Mouse (Mus musculus) retina, postnatal 7 days (tissue): ENCODE measurements at regions not wholly inside any gene's neighbourhood (a gene's known extent, or its start where the extent isn't known, plus 50 kb on each side); places are given as distances from the start of the nearest gene placed in this dataset.

ENCODE experiments used
- DNase-seq: peaks from one replicate; pipeline ENCODE4 v3.0.0-alpha.2; 2012; ENCODE audit warnings: low read depth, low spot score

- no peak for DNase-seq
Observed at GRCm38 (mm10) chr16:29790064-29790463, 210.9 kb downstream of the Opa1 start.

DNA sequence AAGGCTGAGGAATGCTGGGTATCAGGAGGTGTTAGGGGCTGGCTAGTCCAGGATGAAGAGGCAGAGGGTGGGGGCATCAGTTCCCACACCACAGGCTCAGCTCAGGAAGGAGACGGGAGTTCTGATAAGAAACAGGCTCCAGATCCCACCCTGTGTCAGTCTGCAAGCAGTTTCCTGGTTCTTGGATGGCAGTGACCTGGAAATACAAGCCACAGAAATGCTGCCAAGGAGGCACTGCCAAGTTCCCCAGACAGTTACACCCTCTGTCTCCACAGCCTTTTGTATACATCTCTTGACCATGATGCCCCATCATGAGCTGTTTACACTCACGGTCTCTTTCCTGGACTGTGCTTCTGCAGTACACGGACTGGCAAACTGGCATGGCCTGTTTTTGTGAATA, 220.1 kb downstream of the Opa1 start:
- DNase-seq, result no peak

DNA sequence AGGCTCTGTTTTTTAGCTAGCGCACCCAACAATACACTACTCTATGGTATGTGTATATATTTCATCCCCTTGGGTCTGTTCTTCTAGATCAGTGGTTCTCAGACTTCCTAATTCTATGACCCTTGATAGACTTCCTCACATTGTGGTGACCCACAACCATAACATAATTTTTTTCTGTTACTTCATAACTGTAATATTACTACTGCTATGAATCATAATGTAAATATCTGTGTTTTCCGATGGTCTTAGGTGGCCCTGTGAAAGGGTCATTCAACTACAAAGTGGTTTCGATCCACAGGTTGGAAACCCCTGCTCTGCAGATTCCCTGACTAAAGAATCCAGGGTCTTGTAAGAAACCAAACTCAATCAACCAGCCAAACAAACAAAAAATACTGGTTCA, 220.8 kb downstream of the Opa1 start:
- DNase-seq, result no peak

- DNase-seq, result no peak
Observed at GRCm38 (mm10) chr16:29800457-29800856, 221.3 kb downstream of the Opa1 start.

DNA sequence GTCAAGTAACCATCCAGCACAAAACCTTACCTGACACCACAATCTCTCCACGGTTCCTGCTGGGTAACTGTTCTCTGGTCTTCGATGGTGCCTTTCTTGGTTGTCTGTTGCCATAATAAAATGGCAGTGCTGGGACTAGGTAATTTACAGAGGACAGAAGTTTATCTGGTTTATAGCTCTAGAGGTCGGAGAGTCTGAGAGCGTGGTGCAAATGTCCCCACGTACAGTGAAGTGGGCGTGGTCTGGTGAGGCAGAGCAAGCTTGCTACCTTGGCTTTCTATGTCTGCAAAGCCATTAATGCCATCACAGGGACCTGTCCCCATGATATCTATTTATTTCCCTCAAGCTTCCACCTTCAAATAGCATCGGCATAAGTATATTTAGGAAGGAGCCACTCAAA, 223.0 kb downstream of the Opa1 start:
- no peak for DNase-seq

DNA sequence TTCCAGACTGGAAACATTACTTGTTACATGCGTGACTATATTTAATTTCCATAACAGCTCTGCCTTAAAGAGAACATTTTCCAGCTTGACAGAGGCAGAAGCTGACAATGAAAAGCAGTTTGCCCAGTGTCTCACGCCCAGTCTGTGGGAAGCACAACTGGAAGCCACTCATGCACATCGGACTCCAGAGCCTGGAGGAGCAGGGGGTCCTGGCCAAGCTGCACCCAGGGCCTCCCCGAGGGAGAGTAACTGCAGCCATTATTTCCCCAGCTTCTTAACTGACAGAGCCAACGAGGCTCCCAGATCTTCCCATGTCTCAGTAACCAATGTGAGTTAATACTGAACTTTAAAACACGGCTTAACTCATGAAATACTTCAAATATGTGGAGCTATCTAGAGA, 223.5 kb downstream of the Opa1 start:
- no peak for DNase-seq

DNA sequence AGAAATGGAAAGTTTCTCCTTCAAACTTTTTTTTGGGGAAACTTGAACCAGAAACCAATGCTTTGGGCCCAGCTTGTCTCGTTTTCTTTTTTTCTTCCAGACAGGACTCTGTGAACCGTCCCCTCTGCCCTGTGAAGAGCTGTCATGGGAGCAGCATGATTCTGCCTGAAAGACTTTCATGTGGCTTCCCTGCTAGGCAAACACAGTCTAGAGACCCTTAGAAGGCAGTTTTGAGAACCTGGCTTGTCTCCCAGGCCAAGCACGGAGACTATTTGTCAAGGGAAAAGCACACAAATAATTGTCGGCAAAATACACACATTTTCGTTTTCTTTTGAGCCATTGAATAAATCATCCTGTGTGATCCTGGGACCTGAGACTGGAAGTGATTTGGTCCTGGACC, 228.7 kb downstream of the Opa1 start:
- no peak for DNase-seq

- DNase-seq, result no peak
Observed at GRCm38 (mm10) chr16:29808851-29809250, 229.7 kb downstream of the Opa1 start.

GRCm38 (mm10) chr16:29813411-29814038, 234.4 kb downstream of the Opa1 start:
- DNase-seq, result peak; percentile 19

DNA sequence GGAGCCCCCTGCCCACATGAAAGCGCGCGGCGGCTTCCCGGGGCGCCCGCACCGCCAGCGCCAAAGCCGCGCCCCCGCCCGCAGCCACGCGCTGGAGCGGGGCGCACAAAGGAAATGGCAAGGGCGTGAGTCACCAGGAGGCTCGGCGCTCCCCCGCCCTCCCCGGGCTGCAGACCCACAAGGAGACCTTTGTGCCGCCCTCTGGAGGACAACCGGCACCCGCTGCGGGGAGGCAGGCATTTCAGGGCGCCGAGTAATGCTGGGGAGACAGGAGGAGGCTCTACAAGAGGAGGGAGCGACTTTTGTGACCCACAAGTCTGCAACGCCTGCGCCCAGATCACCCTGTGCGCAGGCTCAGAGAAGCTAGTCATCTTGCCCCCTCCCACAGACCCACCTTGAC, 234.9 kb downstream of the Opa1 start:
- peak; percentile 56 for DNase-seq

DNA sequence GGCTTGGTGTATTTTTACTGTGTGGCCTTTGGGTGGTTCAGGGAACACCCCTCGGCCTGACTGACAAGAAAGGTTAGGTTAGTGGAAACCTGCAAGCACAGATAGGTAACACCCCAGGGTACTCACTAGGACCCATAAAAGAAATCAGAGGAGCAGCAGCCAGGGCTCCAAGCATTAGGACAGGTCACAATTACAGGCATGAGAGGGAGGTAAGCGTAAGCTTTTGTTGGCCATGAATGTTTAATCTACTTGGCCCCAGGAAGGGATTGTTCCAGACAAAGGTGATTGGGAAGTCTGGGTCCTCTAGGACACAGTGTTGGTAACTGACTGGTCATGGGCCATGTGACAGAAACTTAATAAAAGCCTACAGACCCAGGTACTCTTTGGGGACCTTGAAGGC, 235.5 kb downstream of the Opa1 start:
- no peak for DNase-seq

- DNase-seq, result no peak
Observed at GRCm38 (mm10) chr16:29815200-29815599, 236.1 kb downstream of the Opa1 start.

DNA sequence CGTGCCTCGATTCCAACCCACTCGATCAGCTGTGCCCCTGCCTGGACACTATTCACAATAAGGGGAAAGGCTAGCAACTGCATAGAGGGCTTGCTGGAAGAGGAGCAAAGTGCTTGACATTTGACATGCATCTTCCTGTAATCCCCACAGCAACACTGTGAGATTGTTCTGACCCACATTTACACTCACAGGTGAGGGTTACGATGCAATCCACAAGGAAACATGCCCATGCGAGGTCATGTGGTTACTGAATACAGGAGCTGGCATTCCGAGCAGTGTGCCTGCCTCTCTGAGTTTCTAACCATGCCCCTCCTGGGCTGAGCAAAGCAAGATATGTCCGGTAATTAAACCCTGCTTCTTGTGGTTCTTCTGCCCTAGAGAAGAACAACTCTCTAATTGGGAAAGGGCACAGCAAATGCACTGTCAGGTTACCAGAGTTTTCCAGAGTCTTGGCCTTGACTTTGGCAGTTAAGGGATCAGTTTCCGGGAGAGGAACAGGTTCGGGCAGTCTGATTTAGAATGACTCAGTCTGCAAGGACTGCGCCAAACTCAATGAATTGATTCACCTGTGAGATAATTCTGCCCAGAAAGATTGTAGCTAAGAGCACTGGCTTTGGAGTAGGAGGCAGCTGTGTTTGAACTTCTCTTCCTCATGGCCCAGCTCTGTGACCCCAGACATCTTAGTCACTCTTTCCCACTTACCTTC, 236.7 kb downstream of the Opa1 start:
- no peak for DNase-seq

DNA sequence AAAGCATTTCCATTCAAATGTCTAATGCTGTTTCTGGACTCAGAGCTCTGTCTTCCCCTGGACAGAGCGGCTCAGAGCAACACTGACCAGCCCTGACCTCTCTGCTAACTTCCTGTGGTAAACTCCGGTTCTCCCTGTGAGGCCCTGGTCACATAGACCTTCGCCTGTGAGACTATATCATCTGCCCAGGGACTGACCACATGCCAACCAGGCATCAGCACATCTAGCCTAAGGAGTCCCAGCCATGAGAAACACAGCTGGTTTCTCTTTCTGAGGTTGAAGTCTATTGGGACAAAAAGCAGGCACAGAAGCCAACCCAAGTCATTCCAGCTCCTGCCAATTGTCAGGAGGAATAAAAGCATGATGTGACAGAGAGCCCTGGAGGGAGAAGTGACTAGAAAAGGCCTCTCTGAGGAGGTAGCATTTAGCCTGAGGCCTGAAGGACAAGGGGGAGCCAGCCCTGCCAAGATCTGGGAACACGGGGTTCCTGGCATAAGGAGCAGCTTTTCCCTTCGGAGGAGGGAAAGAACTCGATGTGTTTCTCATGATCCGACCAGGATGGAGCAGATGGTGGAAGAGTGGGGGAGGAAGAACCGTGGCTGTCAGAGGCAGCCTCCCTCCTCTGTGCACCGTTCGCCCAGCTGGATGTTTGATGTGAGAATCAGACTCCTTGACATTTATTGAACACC, 237.7 kb downstream of the Opa1 start:
- DNase-seq, result no peak

GRCm38 (mm10) chr16:29818807-29819440, 239.8 kb downstream of the Opa1 start:
- DNase-seq, result no peak

GRCm38 (mm10) chr16:29820704-29821103, 241.6 kb downstream of the Opa1 start:
- DNase-seq, result no peak

GRCm38 (mm10) chr16:29822110-29822509, 242.1 kb upstream of the Hes1 start:
- DNase-seq, result no peak

DNA sequence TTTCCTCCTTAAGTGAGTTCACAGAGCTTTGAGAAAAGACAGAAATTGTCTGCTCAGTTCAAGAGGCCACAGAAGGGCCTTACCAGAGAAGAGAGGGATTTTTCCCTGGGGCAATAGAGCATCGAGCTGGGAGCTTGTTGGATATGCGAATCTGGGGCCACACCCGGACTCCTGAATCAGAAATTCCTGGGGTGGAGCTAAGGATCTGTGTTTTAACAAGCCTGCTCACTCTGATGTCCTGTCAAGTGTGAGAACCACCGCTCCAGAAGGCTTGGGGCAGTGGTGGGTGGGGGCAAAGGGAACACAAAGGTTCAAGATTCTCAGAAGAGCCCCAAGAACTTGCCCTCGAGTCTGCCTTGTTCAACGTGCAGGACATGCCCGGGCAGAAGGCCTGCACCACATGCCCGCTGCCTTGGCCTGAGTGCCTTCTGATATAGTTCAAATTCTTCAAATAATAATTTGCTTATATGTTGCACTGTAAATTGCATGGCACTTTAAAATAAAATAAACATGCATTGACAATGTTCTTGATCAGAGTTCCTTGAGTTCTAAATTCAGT, 241.3 kb upstream of the Hes1 start:
- DNase-seq, result no peak

GRCm38 (mm10) chr16:29826927-29827326, 237.3 kb upstream of the Hes1 start:
- no peak for DNase-seq

GRCm38 (mm10) chr16:29827776-29828175, 236.4 kb upstream of the Hes1 start:
- no peak for DNase-seq

DNA sequence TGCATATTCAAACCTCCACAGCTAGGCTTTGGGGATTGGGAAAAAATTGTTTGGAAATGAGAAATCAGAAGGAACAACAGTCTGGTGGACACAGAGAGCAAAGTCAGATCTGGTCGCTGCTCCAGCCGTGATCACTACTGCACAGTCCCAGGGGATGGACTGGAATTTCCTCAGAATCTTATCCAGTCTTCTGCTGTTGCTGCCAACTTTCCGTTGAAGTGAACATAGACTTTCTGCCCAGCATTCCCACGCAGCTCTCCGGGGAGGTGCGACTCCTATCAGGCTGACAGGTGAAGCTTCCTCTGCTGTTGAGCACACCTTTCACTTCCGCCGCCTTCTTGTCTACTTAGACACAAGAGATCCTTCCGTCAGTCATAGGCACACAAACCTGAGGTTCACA, 234.7 kb upstream of the Hes1 start:
- no peak for DNase-seq

- no peak for DNase-seq
Observed at GRCm38 (mm10) chr16:29830101-29830500, 234.1 kb upstream of the Hes1 start.
